Mouse (Mus musculus) thymus, postnatal 36 days (tissue): ENCODE measurements around the gene Pde4a.
A peak's percentile ranks its signal among the peaks of the same experiment; 100 is the strongest.
"Not testable (repeated sequence)": the region's sequence is repeated elsewhere in the genome, so short reads cannot be mapped to it uniquely, and the experiment has no call there.

Source experiments
- DNase-seq, 2 experiments: peaks; one replicate each; pipeline ENCODE4 v3.0.0; 2022; ENCODE audit warnings: mixed read lengths in 2 of 2

Pde4a gene

GRCm38 (mm10) chr9:21220490-21221382 lies 55.2 kb downstream of the Pde4a start:
- DNase-seq, result peak; percentile 92 to 94

GRCm38 (mm10) chr9:21221383-21221929 lies 55.9 kb downstream of the Pde4a start:
- DNase-seq, result peak in 1 of 2 experiments; percentile 24

GRCm38 (mm10) chr9:21223490-21223889 lies 58.0 kb downstream of the Pde4a start:
- DNase-seq, result not testable (repeated sequence)

- DNase-seq, result no peak
Observed at GRCm38 (mm10) chr9:21223906-21224305, 58.4 kb downstream of the Pde4a start.

GRCm38 (mm10) chr9:21224576-21225414 lies 59.3 kb downstream of the Pde4a start:
- DNase-seq, result no peak

GRCm38 (mm10) chr9:21225415-21225758 lies 59.9 kb downstream of the Pde4a start:
- no peak for DNase-seq

- DNase-seq, result peak; percentile 48 to 60
Observed at GRCm38 (mm10) chr9:21227342-21227741, 61.8 kb downstream of the Pde4a start.

GRCm38 (mm10) chr9:21231551-21231950 lies 66.0 kb downstream of the Pde4a start:
- DNase-seq, result no peak

- DNase-seq, result no peak
Observed at GRCm38 (mm10) chr9:21232867-21233266, 67.4 kb downstream of the Pde4a start.

GRCm38 (mm10) chr9:21233366-21233765 lies 67.9 kb downstream of the Pde4a start:
- no peak for DNase-seq

- no peak for DNase-seq
Observed at GRCm38 (mm10) chr9:21233805-21234204, 68.3 kb downstream of the Pde4a start.

- DNase-seq, result no peak
Observed at GRCm38 (mm10) chr9:21235341-21235740, 69.8 kb downstream of the Pde4a start.

GRCm38 (mm10) chr9:21236991-21237367 lies 71.5 kb downstream of the Pde4a start:
- no peak for DNase-seq

- peak; percentile 54 to 62 for DNase-seq
Observed at GRCm38 (mm10) chr9:21237368-21238003, 72.0 kb downstream of the Pde4a start.

- no peak for DNase-seq
Observed at GRCm38 (mm10) chr9:21238004-21238732, 72.7 kb downstream of the Pde4a start.

- peak; percentile 90 to 94 for DNase-seq
Observed at GRCm38 (mm10) chr9:21238733-21239464, 73.4 kb downstream of the Pde4a start, which contains the start of gene Keap1. Gene Keap1 (minus strand): TSS chr9:21239361.

- DNase-seq, result no peak
Observed at GRCm38 (mm10) chr9:21239465-21239848, 73.9 kb downstream of the Pde4a start.

GRCm38 (mm10) chr9:21241343-21241742 lies 75.8 kb downstream of the Pde4a start:
- DNase-seq, result peak; percentile 82 to 86

GRCm38 (mm10) chr9:21243826-21244427 lies 78.4 kb downstream of the Pde4a start:
- no peak for DNase-seq

GRCm38 (mm10) chr9:21244428-21245112 lies 79.1 kb downstream of the Pde4a start:
- no peak for DNase-seq
